Mouse (Mus musculus) kidney, adult 2 months (tissue): ENCODE data around the gene Tmem198.

Experiments used
- CTCF ChIP-seq: fragments of 200-500 bp; conservative IDR thresholded peaks from 2 replicates; pipeline ENCODE4 v1.5.1; 2011; ENCODE audit warnings: low read depth, mild to moderate bottlenecking, control low read depth, low read length, moderate library complexity, mixed read lengths; ENCODE audit not compliant: insufficient read depth, insufficient read length
- POLR2A ChIP-seq: fragments of 200-500 bp; IDR thresholded peaks from one replicate; pipeline ENCODE4 v1.6.1; 2011; ENCODE audit warnings: low read depth, low read length, control low read depth

DNA sequence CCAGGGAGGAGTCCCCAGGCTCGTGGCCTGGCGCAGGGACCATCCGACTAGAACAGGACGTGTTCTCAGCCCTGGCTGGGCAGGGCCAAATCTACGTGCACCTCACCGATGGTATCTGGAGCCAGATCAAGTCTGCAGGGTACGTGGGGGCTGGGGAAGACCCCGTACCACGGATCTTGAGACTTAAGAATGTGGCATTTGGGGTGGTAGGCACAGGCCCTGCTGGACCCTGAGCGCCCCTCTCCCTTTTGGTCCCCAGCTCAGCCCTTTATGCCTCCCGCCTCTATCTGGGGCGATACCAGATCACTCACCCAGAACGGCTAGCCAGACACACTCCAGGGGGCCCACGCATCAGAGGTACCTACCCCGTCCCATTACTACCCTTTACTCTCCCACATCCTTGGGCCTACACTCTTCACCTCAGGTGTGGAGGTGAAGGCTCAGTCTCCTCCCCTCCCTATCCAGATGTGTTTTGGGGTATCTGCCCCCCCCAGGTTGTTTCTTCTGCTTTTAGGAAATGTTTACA lies 37.8 kb upstream of the Tmem198 start:
- no peak for TF ChIP-seq CTCF
- TF ChIP-seq POLR2A = no peak
